Mouse (Mus musculus) bone marrow macrophage, adult 2 months (primary cell): ENCODE measurements around the gene Lct. TPM values are rescaled to one million over a fixed set of nuclear protein-coding genes. Genes with fewer than 3 reads are reported as not detected.
"Not testable (repeated sequence)": the region's sequence is repeated elsewhere in the genome, so short reads cannot be mapped to it uniquely, and the experiment has no call there.

Experiments
- H3K27ac ChIP-seq: 2 replicates; pipeline ENCODE4 v1.5.1; 2012; ENCODE audit warnings: low read depth, low read length; ENCODE audit not compliant: insufficient read depth
- H3K4me1 ChIP-seq: 2 replicates; pipeline ENCODE4 v1.6.1; 2012; ENCODE audit warnings: low read length; ENCODE audit not compliant: control insufficient read depth, insufficient read depth
- H3K4me3 ChIP-seq: 2 replicates; pipeline ENCODE4 v1.5.1; 2012; ENCODE audit warnings: mild to moderate bottlenecking, low read length, moderate library complexity; ENCODE audit not compliant: insufficient read depth
- CTCF ChIP-seq: IDR thresholded peaks from 2 replicates; pipeline ENCODE4 v1.5.1; 2012; ENCODE audit warnings: low read depth, mild to moderate bottlenecking, low read length, moderate library complexity
- POLR2A ChIP-seq: IDR thresholded peaks from 2 replicates; pipeline ENCODE4 v1.6.1; 2012; ENCODE audit warnings: mild to moderate bottlenecking, low read depth, low read length, borderline replicate concordance
- polyA plus RNA-seq: library from polyadenylated mRNA; stranded (reverse); fragments of >200 nt; gene quantifications from 2 replicates; pipeline ENCODE4 v1.2.4, GENCODE M21; 2012; ENCODE audit not compliant: missing spikeins, insufficient read depth, insufficient read length

The Lct gene
- polyA plus RNA-seq, 1 experiment = not detected

DNA sequence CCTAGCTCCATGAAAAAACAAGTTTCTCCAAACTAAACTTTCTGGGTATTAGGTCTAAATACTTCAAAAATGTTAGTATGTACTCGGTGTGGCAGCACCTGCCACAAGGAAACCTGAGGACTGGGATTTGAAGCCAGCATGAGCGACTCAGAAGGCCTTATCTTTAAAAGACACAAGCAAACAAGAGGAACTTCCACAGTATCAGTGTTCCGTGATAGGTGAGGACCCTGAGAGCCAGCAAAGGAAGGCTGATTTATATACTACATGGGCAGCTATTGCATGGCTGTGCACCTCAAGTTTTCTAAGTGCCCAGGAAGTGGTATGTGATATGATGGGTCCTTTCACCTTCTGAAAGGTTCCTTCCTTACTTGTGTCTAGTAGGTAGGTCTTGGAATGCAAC is 25.0 kb upstream of the Lct start:
- 0 out of 2 replicates have a peak, but pooled peaks cover 2% of the 10 kb centered on the region for H3K4me1 ChIP-seq
- TF ChIP-seq POLR2A (no peak), CTCF (no peak)
- no peak overlapping the region for H3K27ac ChIP-seq
- no peak overlapping the region for H3K4me3 ChIP-seq

GRCm38 (mm10) chr1:128344232-128344631 is 16.1 kb upstream of the Lct start:
- TF ChIP-seq CTCF = no peak
- TF ChIP-seq POLR2A = no peak
- no peak overlapping the region for H3K27ac ChIP-seq
- no peak overlapping the region for H3K4me3 ChIP-seq
- no peaks in the 10 kb centered on the region for H3K4me1 ChIP-seq

DNA sequence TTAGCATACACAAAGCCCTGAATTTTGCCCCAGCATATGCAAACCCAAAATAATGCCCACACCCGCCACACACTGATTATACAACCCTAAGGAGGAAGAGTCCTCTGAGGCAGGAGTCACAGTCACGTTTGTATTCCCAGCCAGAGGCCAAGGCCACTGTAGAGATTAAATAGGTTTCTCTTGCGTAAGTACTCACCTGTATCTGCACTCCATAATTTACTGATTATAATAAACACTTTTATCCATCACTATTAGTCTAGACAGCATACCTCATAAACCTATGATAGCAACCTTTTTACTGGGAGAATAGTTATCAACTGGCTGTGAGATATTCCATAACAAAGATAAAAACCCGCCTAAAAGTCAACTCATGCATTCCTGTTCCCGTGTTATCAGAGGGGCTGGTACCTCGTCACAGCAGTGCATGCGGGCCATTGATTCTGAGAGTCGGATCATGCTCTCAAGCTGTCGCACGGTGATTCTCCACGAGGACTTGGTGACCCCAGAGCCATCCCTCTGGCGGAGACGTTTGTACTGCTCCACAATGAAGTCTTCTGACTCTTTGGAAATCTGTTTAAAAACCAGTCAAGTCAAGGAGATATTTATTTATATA is 9.7 kb upstream of the Lct start:
- no peaks in the 10 kb centered on the region for H3K4me1 ChIP-seq
- no peak for TF ChIP-seq CTCF
- TF ChIP-seq POLR2A = no peak

GRCm38 (mm10) chr1:128330313-128330712 is 2.2 kb upstream of the Lct start:
- Histone ChIP-seq H3K27ac (no peak overlapping the region), H3K4me1 (no peaks in the 10 kb centered on the region), H3K4me3 (no peak overlapping the region)
- no peak for TF ChIP-seq POLR2A
- no peak for TF ChIP-seq CTCF

More for the DNA sequence above, 9.7 kb upstream of the Lct start:
- H3K27ac ChIP-seq = no peak overlapping the region
- H3K4me3 ChIP-seq = no peak overlapping the region

DNA sequence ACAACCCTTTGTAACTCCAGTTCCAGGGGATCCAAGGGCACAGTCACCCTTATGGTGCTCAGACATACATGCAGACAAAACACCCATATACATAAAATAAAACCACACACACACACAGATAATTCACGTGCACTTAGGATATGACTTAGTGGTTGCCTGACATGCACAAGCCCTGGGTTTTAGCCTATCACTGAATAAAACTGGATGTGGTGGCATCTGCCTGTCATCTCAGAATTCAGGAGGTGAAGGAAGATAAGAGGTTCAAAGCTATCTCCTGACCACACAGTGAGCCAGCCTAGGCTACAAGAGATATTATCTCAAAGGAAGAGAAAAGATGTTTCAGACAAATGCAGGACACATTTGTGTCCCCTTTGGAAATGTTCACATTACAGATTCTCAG is 953 bp downstream of the Lct start:
- Histone ChIP-seq H3K4me3 (no peak overlapping the region), H3K27ac (no peak overlapping the region), H3K4me1 (peaks cover 9% of the 10 kb centered on the region)
- TF ChIP-seq CTCF = no peak
- TF ChIP-seq POLR2A = no peak

DNA sequence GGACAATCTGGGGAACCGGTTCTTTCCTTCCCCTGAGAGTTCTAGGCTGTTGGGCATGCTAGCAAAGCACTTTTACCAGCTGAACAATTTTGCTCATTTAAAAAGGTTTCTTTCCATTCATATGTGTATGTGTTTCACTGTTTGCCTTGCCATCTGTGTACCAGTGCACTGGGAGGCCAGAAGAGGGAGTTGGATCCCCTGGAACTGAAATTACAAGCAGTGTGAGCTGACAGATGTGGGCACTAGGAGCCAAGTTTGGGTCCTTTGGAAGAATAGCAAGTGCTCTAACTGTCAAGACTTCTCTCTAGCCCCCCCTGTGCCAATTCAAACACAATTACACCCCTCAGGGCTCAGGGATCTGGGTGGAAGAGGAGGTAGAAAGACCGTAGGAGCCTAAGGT is 3.3 kb downstream of the Lct start:
- no peak for TF ChIP-seq CTCF
- no peak for TF ChIP-seq POLR2A
- Histone ChIP-seq H3K27ac (no peak overlapping the region), H3K4me3 (no peak overlapping the region), H3K4me1 (peaks cover 9% of the 10 kb centered on the region)

GRCm38 (mm10) chr1:128323026-128323643 is 5.0 kb downstream of the Lct start:
- Histone ChIP-seq H3K4me1 (peaks cover 9% of the 10 kb centered on the region), H3K4me3 (no peak overlapping the region)
- TF ChIP-seq CTCF (no peak), POLR2A (no peak)

DNA sequence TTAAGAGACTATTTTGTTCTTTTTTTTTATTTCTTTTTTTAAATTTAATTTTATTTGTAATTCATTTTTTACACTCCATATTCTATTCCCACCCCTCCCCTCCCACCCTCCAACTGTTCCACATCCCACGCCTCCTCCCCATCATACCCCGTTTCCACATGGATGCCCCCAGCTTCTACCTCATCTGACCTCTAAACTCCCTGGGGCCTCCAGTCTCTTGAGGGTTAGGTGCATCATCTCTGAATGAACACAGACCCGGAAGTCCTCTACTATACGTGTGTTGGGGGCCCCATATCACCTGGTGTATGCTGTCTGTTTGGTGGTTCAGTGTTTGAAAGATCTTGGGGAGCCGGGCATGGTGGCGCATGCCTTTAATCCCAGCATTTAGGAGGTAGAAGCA is 8.9 kb downstream of the Lct start:
- H3K4me3 ChIP-seq, H3K27ac ChIP-seq: not testable (repeated sequence)
- peaks cover 12% of the 10 kb centered on the region for H3K4me1 ChIP-seq

More at GRCm38 (mm10) chr1:128323026-128323643, 5.0 kb downstream of the Lct start:
- H3K27ac ChIP-seq = no peak overlapping the region

DNA sequence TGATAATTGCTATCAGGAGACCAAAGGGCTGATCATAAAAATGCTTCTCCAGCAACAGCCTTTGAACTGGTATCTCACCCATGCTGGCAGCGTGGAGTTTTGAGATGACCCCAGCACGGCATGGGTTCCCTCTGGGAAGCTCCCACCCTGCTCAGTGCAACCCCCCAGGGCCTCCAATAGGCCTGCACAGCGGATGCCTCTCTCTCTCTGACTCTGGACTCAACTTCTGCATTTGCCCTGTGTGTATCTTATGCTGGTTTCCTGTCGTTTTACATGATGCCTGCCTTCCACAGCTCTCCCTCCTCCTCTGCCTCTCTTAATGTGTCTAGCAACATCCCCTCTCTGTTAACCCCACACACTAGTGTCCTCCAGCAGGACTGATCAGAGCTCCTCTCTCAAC is 13.5 kb downstream of the Lct start:
- H3K4me3 ChIP-seq = no peak overlapping the region
- TF ChIP-seq CTCF (no peak), POLR2A (no peak)
- H3K27ac ChIP-seq = no peak overlapping the region
- H3K4me1 ChIP-seq = 0 out of 2 replicates have a peak, but pooled peaks cover 3% of the 10 kb centered on the region

DNA sequence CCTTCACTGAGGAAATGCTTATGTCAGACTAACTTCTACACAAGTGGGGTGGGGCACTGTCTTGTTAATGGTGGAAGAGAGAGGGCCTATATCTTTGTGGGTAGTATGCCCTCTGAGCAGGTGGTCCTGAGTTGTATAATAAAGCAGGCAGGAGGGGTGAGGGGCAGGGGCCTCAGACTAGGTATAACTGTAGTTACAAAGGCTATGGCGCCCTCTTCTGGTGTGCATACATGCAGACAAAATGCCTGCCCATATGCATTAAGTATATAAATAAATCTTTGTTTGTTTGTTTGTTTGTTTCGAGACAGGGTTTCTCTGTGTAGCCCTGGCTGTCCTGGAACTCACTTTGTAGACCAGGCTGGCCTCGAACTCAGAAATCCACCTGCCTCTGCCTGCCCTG is 19.1 kb downstream of the Lct start:
- TF ChIP-seq POLR2A = no peak
- no peak for TF ChIP-seq CTCF
- H3K27ac ChIP-seq = no peak overlapping the region

DNA sequence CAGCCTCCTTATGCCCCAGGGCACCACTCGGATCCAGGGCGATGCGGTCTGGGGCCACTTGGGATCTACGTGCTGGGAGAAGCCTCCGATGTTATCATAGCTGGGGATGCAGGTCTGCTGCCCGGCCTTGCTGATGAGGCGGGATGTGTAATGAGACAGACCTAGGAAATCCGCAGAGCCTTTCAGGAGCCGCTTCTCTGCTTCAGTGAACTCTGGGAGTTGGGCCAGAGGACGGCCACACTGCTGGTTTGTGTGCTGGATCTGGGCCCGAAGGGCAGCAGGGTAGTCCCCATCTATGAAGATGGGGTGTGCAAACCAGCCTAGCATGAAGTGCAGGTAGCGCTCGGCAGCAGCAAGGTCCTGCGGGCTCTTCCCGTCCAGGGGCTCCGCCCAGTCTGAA is 24.2 kb downstream of the Lct start:
- no peaks in the 10 kb centered on the region for H3K4me1 ChIP-seq
- H3K27ac ChIP-seq = no peak overlapping the region
- TF ChIP-seq POLR2A (no peak), CTCF (no peak)
- no peak overlapping the region for H3K4me3 ChIP-seq

More for the DNA sequence above, 19.1 kb downstream of the Lct start:
- H3K4me3 ChIP-seq = no peak overlapping the region
- no peaks in the 10 kb centered on the region for H3K4me1 ChIP-seq
